Mouse (Mus musculus) kidney, embryonic 15.5 days (tissue): ENCODE data around the gene Metrnl. TPM values are rescaled to one million over a fixed set of nuclear protein-coding genes. Genes with fewer than 3 reads are reported as not detected.
"Not testable (repeated sequence)": the region's sequence is repeated elsewhere in the genome, so short reads cannot be mapped to it uniquely, and the experiment has no call there.

ENCODE experiments used
- ATAC-seq: fragments of 200-750 bp; cut with Nextera tagmentation; replicated peaks from 2 replicates; pipeline ENCODE4 v1.8.0; 2017; ENCODE audit warnings: moderate TSS enrichment; ENCODE audit not compliant: low FRiP score
- H3K27ac ChIP-seq: fragments of 300-500 bp; sonication (generic); 2 replicates; pipeline ENCODE4 v1.5.1; 2015; ENCODE audit warnings: mild to moderate bottlenecking, inconsistent platforms
- H3K27me3 ChIP-seq: fragments of 300-500 bp; sonication (generic); 2 replicates; pipeline ENCODE4 v1.6.1; 2015; ENCODE audit warnings: inconsistent platforms
- H3K36me3 ChIP-seq: fragments of 300-500 bp; sonication (generic); 2 replicates; pipeline ENCODE4 v1.6.1; 2015; ENCODE audit warnings: inconsistent platforms
- H3K4me1 ChIP-seq: fragments of 300-500 bp; sonication (generic); 2 replicates; pipeline ENCODE4 v1.6.1; 2015; ENCODE audit warnings: inconsistent platforms
- H3K4me2 ChIP-seq: fragments of 300-500 bp; sonication (generic); 2 replicates; pipeline ENCODE4 v1.6.1; 2015; ENCODE audit warnings: moderate library complexity, mild to moderate bottlenecking, inconsistent platforms
- H3K4me3 ChIP-seq: fragments of 300-500 bp; sonication (generic); replicated peaks from 2 replicates; pipeline ENCODE4 v1.5.1; 2015; ENCODE audit warnings: mild to moderate bottlenecking, inconsistent platforms
- H3K9ac ChIP-seq: fragments of 300-500 bp; sonication (generic); 2 replicates; pipeline ENCODE4 v1.6.1; 2015; ENCODE audit warnings: mild to moderate bottlenecking, inconsistent platforms
- H3K9me3 ChIP-seq: fragments of 300-500 bp; sonication (generic); replicated peaks from 2 replicates; pipeline ENCODE4 v1.6.1; 2016; ENCODE audit warnings: inconsistent platforms
- WGBS: fragments of 180-500 bp; shearing (Covaris S2); methylation state at CpG from one replicate; pipeline ENCODE4 v1.1.7; 2015; ENCODE audit warnings: mixed read lengths; 5-methylcytosine and 5-hydroxymethylcytosine counted together
- polyA plus RNA-seq: library from polyadenylated mRNA; unstranded; fragments of >200 nt; fragmentation: Nextera tagmentation; extraction: Ambion mirVana; gene quantifications from 2 replicates; pipeline ENCODE4 v1.2.1, GENCODE M21; 2015

The Metrnl gene
- 23.3 and 24.2 TPM in 2 replicates for polyA plus RNA-seq

- Histone ChIP-seq H3K36me3 (no peaks in the 10 kb centered on the region), H3K4me3 (peak within 1 kb of the TSS; percentile 63), H3K27ac (peak within 1 kb of the TSS; percentile 55), H3K9me3 (no peaks in the 10 kb centered on the region), H3K27me3 (peaks cover 27% of the 10 kb centered on the region), H3K4me2 (peak within 1 kb of the TSS; percentile 92), H3K4me1 (peaks cover 26% of the 10 kb centered on the region), H3K9ac (peak within 1 kb of the TSS; percentile 48)
- ATAC-seq = no peak
- 92% methylated on average over 5 of the region's 5 CpGs for WGBS
Measured at GRCm38 (mm10) chr11:121701244-121701643, at the start of gene Metrnl. Metrnl (plus strand) TSS chr11:121701544.

GRCm38 (mm10) chr11:121651556-121651955 is 49.8 kb upstream of the Metrnl start:
- Histone ChIP-seq H3K4me2 (no peak overlapping the region), H3K9ac (no peak overlapping the region), H3K27me3 (no peaks in the 10 kb centered on the region), H3K36me3 (0 out of 2 replicates have a peak, but pooled peaks cover 6% of the 10 kb centered on the region), H3K4me1 (no peaks in the 10 kb centered on the region), H3K9me3 (no peaks in the 10 kb centered on the region), H3K4me3 (no peak overlapping the region), H3K27ac (no peak overlapping the region)
- no peak for ATAC-seq
- 96% methylated on average over 9 of the region's 9 CpGs for WGBS

- Histone ChIP-seq H3K27ac (no peak overlapping the region), H3K36me3 (0 out of 2 replicates have a peak, but pooled peaks cover 6% of the 10 kb centered on the region), H3K9ac (no peak overlapping the region), H3K4me3 (no peak overlapping the region), H3K4me2 (no peak overlapping the region), H3K4me1 (no peaks in the 10 kb centered on the region), H3K9me3 (no peaks in the 10 kb centered on the region), H3K27me3 (no peaks in the 10 kb centered on the region)
- no peak for ATAC-seq
- 87% methylated on average over 5 of the region's 5 CpGs for WGBS
Measured at GRCm38 (mm10) chr11:121651983-121652382, 49.4 kb upstream of the Metrnl start.

- no peak for ATAC-seq
Measured at GRCm38 (mm10) chr11:121652547-121653305, 48.6 kb upstream of the Metrnl start.

GRCm38 (mm10) chr11:121653631-121654030 is 47.7 kb upstream of the Metrnl start:
- Histone ChIP-seq H3K9ac (no peak overlapping the region), H3K4me2 (no peak overlapping the region), H3K4me1 (no peaks in the 10 kb centered on the region), H3K9me3 (no peaks in the 10 kb centered on the region), H3K36me3 (0 out of 2 replicates have a peak, but pooled peaks cover 4% of the 10 kb centered on the region), H3K4me3 (no peak overlapping the region), H3K27me3 (no peaks in the 10 kb centered on the region), H3K27ac (no peak overlapping the region)
- WGBS = 92% methylated on average over 4 of the region's 4 CpGs
- ATAC-seq = no peak

More at GRCm38 (mm10) chr11:121652547-121653305, 48.6 kb upstream of the Metrnl start:
- Histone ChIP-seq H3K4me1 (no peaks in the 10 kb centered on the region), H3K36me3 (0 out of 2 replicates have a peak, but pooled peaks cover 6% of the 10 kb centered on the region), H3K27ac (no peak overlapping the region), H3K9ac (no peak overlapping the region), H3K27me3 (no peaks in the 10 kb centered on the region), H3K4me3 (no peak overlapping the region), H3K4me2 (no peak overlapping the region), H3K9me3 (no peaks in the 10 kb centered on the region)
- WGBS = 57% methylated on average over 10 of the region's 10 CpGs

GRCm38 (mm10) chr11:121654406-121654945 is 46.9 kb upstream of the Metrnl start:
- H3K4me3 ChIP-seq = no peak overlapping the region
- WGBS = 81% methylated on average over 9 of the region's 9 CpGs

GRCm38 (mm10) chr11:121655166-121655806 is 46.1 kb upstream of the Metrnl start:
- no peak overlapping the region for H3K9ac ChIP-seq
- no peak overlapping the region for H3K4me3 ChIP-seq
- H3K27ac ChIP-seq = no peak overlapping the region
- no peaks in the 10 kb centered on the region for H3K9me3 ChIP-seq
- H3K4me1 ChIP-seq = no peaks in the 10 kb centered on the region
- ATAC-seq = no peak
- 0 out of 2 replicates have a peak, but pooled peaks cover 5% of the 10 kb centered on the region for H3K36me3 ChIP-seq
- no peaks in the 10 kb centered on the region for H3K27me3 ChIP-seq
- no peak overlapping the region for H3K4me2 ChIP-seq
- WGBS = 70% methylated on average over 6 of the region's 6 CpGs

More at GRCm38 (mm10) chr11:121654406-121654945, 46.9 kb upstream of the Metrnl start:
- Histone ChIP-seq H3K27me3 (no peaks in the 10 kb centered on the region), H3K9me3 (no peaks in the 10 kb centered on the region), H3K4me2 (no peak overlapping the region), H3K4me1 (no peaks in the 10 kb centered on the region), H3K9ac (no peak overlapping the region), H3K36me3 (no peaks in the 10 kb centered on the region), H3K27ac (no peak overlapping the region)
- ATAC-seq = no peak

- H3K9ac ChIP-seq = no peak overlapping the region
- WGBS = 83% methylated on average over 6 of the region's 6 CpGs
Measured at GRCm38 (mm10) chr11:121655807-121656511, 45.4 kb upstream of the Metrnl start.

GRCm38 (mm10) chr11:121658151-121658550 is 43.2 kb upstream of the Metrnl start:
- ATAC-seq = no peak
- no peaks in the 10 kb centered on the region for H3K27me3 ChIP-seq
- 39% methylated on average over 1 of the region's 1 CpGs for WGBS
- H3K27ac ChIP-seq = no peak overlapping the region
- H3K9me3 ChIP-seq = no peaks in the 10 kb centered on the region
- no peaks in the 10 kb centered on the region for H3K4me1 ChIP-seq
- 0 out of 2 replicates have a peak, but pooled peaks cover 5% of the 10 kb centered on the region for H3K36me3 ChIP-seq
- no peak overlapping the region for H3K4me3 ChIP-seq
- no peak overlapping the region for H3K9ac ChIP-seq
- H3K4me2 ChIP-seq = no peak overlapping the region

More at GRCm38 (mm10) chr11:121655807-121656511, 45.4 kb upstream of the Metrnl start:
- 0 out of 2 replicates have a peak, but pooled peaks cover 5% of the 10 kb centered on the region for H3K36me3 ChIP-seq
- no peak overlapping the region for H3K27ac ChIP-seq
- no peak for ATAC-seq
- no peaks in the 10 kb centered on the region for H3K9me3 ChIP-seq
- H3K4me1 ChIP-seq = no peaks in the 10 kb centered on the region
- H3K27me3 ChIP-seq = no peaks in the 10 kb centered on the region
- no peak overlapping the region for H3K4me3 ChIP-seq
- H3K4me2 ChIP-seq = no peak overlapping the region

GRCm38 (mm10) chr11:121660604-121661003 is 40.7 kb upstream of the Metrnl start:
- ATAC-seq = not testable (repeated sequence)

GRCm38 (mm10) chr11:121661116-121661515 is 40.2 kb upstream of the Metrnl start:
- Histone ChIP-seq H3K27me3 (no peaks in the 10 kb centered on the region), H3K27ac (no peak overlapping the region), H3K4me3 (no peak overlapping the region), H3K4me2 (no peak overlapping the region), H3K4me1 (no peaks in the 10 kb centered on the region), H3K9ac (no peak overlapping the region), H3K36me3 (peaks cover 14% of the 10 kb centered on the region; the same call in 1 of the 2 replicates), H3K9me3 (no peaks in the 10 kb centered on the region)
- no peak for ATAC-seq
- 78% methylated on average over 2 of the region's 2 CpGs for WGBS

More at GRCm38 (mm10) chr11:121660604-121661003, 40.7 kb upstream of the Metrnl start:
- H3K27ac ChIP-seq, H3K4me3 ChIP-seq, H3K4me1 ChIP-seq, H3K27me3 ChIP-seq, H3K9ac ChIP-seq, H3K4me2 ChIP-seq, H3K9me3 ChIP-seq: not testable (repeated sequence)
- 91% methylated on average over 2 of the region's 2 CpGs for WGBS
- H3K36me3 ChIP-seq = peaks cover 14% of the 10 kb centered on the region; the same call in 1 of the 2 replicates
